Mouse (Mus musculus) adrenal gland, postnatal 36 days (tissue): ENCODE results near the gene Fignl1. TPM values are rescaled to one million over a fixed set of nuclear protein-coding genes. Genes with fewer than 3 reads are reported as not detected.

Source experiments
- DNase-seq, 2 experiments: peaks; one replicate each; pipeline ENCODE4 v3.0.0; 2021; ENCODE audit warnings: mixed read lengths in 1 of 2
- total RNA-seq, 2 experiments: library from RNA; stranded (reverse); gene quantifications; 2 replicates each; pipeline ENCODE4 v1.2.3; 2021

Fignl1 gene
- total RNA-seq, 2 experiments from 2014 or later = 3.4 to 3.7 TPM

- DNase-seq = no peak
These were observed 42.7 kb downstream of the Fignl1 start for GRCm38 (mm10) chr11:11766105-11766504.

- DNase-seq = no peak
These were observed 43.3 kb downstream of the Fignl1 start for GRCm38 (mm10) chr11:11765414-11765813.

GRCm38 (mm10) chr11:11763211-11763666 is 45.5 kb downstream of the Fignl1 start:
- no peak for DNase-seq

GRCm38 (mm10) chr11:11758883-11759282 is 49.9 kb downstream of the Fignl1 start:
- no peak for DNase-seq

GRCm38 (mm10) chr11:11758121-11758520 is 50.6 kb downstream of the Fignl1 start:
- no peak for DNase-seq

GRCm38 (mm10) chr11:11752859-11753258 is 55.9 kb downstream of the Fignl1 start:
- DNase-seq = no peak

- DNase-seq = no peak
These were observed 57.7 kb downstream of the Fignl1 start for GRCm38 (mm10) chr11:11751091-11751490.

- DNase-seq = no peak
These were observed 64.5 kb downstream of the Fignl1 start for GRCm38 (mm10) chr11:11744222-11744621.

- DNase-seq = peak; percentile 7 to 22
These were observed 66.1 kb downstream of the Fignl1 start for GRCm38 (mm10) chr11:11742626-11743025.

- no peak for DNase-seq
These were observed 67.2 kb downstream of the Fignl1 start for GRCm38 (mm10) chr11:11741574-11741973.

- DNase-seq = no peak
These were observed 68.2 kb downstream of the Fignl1 start for GRCm38 (mm10) chr11:11740603-11741002.

- DNase-seq = no peak
These were observed 69.7 kb downstream of the Fignl1 start for GRCm38 (mm10) chr11:11739054-11739453.

- no peak for DNase-seq
These were observed 71.2 kb downstream of the Fignl1 start for GRCm38 (mm10) chr11:11737562-11737961.

Other genes with a start within 250 kb of the Fignl1 start
- gene 4930512M02Rik, start 181.1 kb downstream of the Fignl1 start, total RNA-seq = not detected
- gene Ikzf1, start 124.0 kb downstream of the Fignl1 start, total RNA-seq = 1 to 10 TPM; 1.8 to 2.5 TPM
- gene Ddc, start 89.2 kb upstream of the Fignl1 start, total RNA-seq = 10 to 100 TPM; 46.6 to 59.1 TPM
- 100 to 1,000 TPM in 1 of 2 experiments, 10 to 100 TPM in 1; 87.0 to 105 TPM for gene Grb10, start 229.7 kb upstream of the Fignl1 start, total RNA-seq